ENCODE assay signal across 8 mouse cellular contexts in the genomic region with DNA sequence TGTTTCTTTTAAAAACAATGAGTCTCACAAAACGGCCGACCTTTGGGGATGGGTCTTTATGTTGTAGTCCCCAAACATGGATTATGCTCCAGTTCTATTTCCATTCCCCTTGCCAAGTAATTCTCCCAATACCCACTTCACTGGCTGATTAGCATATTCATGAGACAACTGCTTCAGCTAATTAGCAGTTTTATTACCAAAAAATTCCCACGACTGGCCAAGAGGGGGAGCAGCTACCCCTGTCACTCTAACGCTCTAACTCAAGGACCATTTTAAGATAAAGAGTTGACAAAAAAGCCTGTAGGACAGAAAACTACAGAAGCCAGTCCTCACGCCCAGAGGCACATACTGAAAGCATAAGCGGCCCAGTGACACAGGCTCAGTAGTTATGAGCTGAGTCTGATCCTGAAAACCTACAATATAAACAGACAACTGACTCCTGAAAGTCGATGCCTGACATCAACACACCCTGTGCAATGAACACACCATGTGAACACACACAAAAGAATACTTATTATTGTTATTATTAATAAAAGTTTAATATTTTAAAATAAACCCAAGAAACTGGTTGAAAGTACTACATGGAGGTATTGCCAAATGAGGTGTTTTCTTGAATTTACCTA.
A peak's percentile ranks its signal among the peaks of the same experiment; 100 is the strongest.
DNase-seq lines count a peak whose midpoint lies in the region; ATAC-seq lines count a peak whose summit lies in the region.

No protein-coding gene starts in this region.

- intact Hi-C loops in heart, postnatal 14 days (cut with DNase I), result loop anchor here (5.0 kb wide), 2 partner anchors 74 to 279 kb away; no protein-coding TSS in a partner anchor
- intact Hi-C loops in left cerebral cortex, postnatal 14 days (cut with DNase I), result loop anchor here (10.0 kb wide), 1 partner anchor 287 kb away; no protein-coding TSS in a partner anchor

- H3K4me1 ChIP-seq in neural tube, embryonic 15.5 days, result no peaks in the 10 kb centered on the region

- H3K4me2 ChIP-seq in neural tube, embryonic 15.5 days, result no peak overlapping the region

- peak; percentile 0 to 27 for DNase-seq in frontal cortex, adult 2 months (ENCODE audit: extremely low spot score in 1 of 2, low spot score in 1 of 2)
- no peak for DNase-seq in frontal cortex, postnatal 25 days (ENCODE audit: low spot score in 2 of 2)
- peak; percentile 26 for DNase-seq in 3T3-L1 (ENCODE audit: low read depth, low spot score)
- peak; percentile 14 for DNase-seq in brain, adult 2 months (ENCODE audit: low read depth, low spot score)
- DNase-seq in heart, postnatal 14 days, result peak; percentile 8 to 24
- DNase-seq in left cerebral cortex, postnatal 14 days (ENCODE audit: low spot score in 2 of 2), result peak; percentile 5 to 18
- DNase-seq in thymus, postnatal 36 days, result no peak

- ATAC-seq in neural tube, embryonic 15.5 days (ENCODE audit: low FRiP score), result peak; percentile 21; the same call in 1 of the 2 replicates

- no peaks in the 10 kb centered on the region for H3K9me3 ChIP-seq in neural tube, embryonic 15.5 days (replicated peaks)

- 32% methylated on average over 7 of the region's 7 CpGs for WGBS in neural tube, embryonic 15.5 days

- no peaks in the 10 kb centered on the region for H3K27me3 ChIP-seq in neural tube, embryonic 15.5 days (replicated peaks)

- no peak overlapping the region for H3K4me3 ChIP-seq in neural tube, embryonic 15.5 days (replicated peaks)

- H3K27ac ChIP-seq in neural tube, embryonic 15.5 days (replicated peaks), result no peak overlapping the region

- no peak overlapping the region for H3K9ac ChIP-seq in neural tube, embryonic 15.5 days (replicated peaks)

- no peaks in the 10 kb centered on the region for H3K36me3 ChIP-seq in neural tube, embryonic 15.5 days

Comparison
In these comparisons a context has a peak if more than half of its experiments do, and no peak if none do; other contexts are left out.
1. DNase-seq: peak in frontal cortex, adult 2 months (2 of 2), 3T3-L1 (single experiment), brain, adult 2 months (single experiment), heart, postnatal 14 days (2 of 2) and left cerebral cortex, postnatal 14 days (2 of 2); none in frontal cortex, postnatal 25 days (0 of 2) and thymus, postnatal 36 days (0 of 2).